Comparison of ENCODE assay signal across 1 mouse cellular context in the genomic region with DNA sequence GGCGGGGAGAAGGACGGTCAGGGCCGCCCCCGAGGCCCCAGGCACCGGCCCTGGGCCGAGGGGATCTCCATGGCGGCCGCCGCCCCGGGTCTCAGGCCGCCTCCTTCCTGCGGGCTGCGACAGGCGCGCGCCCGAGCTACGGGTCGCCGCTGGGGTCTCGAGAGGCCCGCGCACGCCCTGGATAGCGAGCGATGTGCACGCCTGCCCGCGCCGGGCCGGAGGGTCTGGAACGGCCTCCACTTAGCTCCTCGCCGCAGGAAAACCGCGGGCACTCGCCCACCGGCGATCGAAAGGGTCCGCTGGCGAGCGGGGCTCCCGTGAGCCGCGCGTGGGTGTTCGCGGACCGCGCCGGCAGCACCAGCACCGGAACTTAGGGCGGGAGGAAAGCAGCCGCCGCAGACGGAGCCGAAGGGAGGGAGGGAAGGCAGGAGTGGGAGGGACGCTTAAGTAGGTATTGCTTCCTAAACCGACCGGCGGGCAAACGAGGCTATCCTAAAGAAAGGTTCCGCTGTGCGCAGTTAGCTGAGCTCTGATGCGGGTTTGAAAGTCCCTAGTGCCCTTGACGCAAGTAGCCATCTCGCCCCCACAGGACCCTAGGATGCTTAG.
TF ChIP-seq lines count a peak whose summit lies in the region.

A gene (minus strand): TSS at position 419 of the 606 bp plus-strand sequence.

TF ChIP-seq in MEL, 35 proteins besides CTCF, POLR2A, EP300 and RAD21 (continued from another document):
- 0 out of 2 replicates have a peak, but pooled peaks have one; percentile 41 for TF ChIP-seq UBTF (IDR thresholded peaks at IDR 0.05; ENCODE audit: borderline replicate concordance, insufficient read depth, low read depth, low read length)
- no peak for TF ChIP-seq ZKSCAN1 (IDR thresholded peaks at IDR 0.05; ENCODE audit: low read depth, low read length)
- peak; percentile 68 for TF ChIP-seq MYC (IDR thresholded peaks at IDR 0.05; ENCODE audit: low read depth, low read length)
- no peak for TF ChIP-seq CHD2 (IDR thresholded peaks at IDR 0.05; ENCODE audit: low read length)
- TF ChIP-seq ZNF384 (IDR thresholded peaks at IDR 0.05; ENCODE audit: low read depth, low read length): peak; percentile 51; the same call in 1 of the 2 replicates
- no peak; the same call in 1 of the 2 replicates for TF ChIP-seq KAT2A (conservative IDR thresholded peaks at IDR 0.05; ENCODE audit: low read depth, low read length)
- TF ChIP-seq MYB (IDR thresholded peaks at IDR 0.05; ENCODE audit: low read depth, low read length): no peak
- peak; percentile 85 for TF ChIP-seq TCF12 (IDR thresholded peaks at IDR 0.05; ENCODE audit: low read depth, low read length)
- peak; percentile 94 for TF ChIP-seq NELFE (IDR thresholded peaks at IDR 0.05; ENCODE audit: low read depth, low read length)
- peak; percentile 89 for TF ChIP-seq HCFC1 (IDR thresholded peaks at IDR 0.05; ENCODE audit: low read depth, low read length)
